Mouse (Mus musculus): ENCODE results near the gene Zfp28.
"Not testable (repeated sequence)": the region's sequence is repeated elsewhere in the genome, so short reads cannot be mapped to it uniquely, and the experiment has no call there.

The Zfp28 gene

GRCm38 (mm10) chr7:6383044-6383455 lies at the start of gene Zfp28:
Gene Zfp28 (plus strand): TSS chr7:6383295.
- peak; percentile 91 to 94 for DNase-seq (ENCODE audit: low spot score in 2 of 2)

- peak in 1 of 2 experiments; percentile 5 for DNase-seq (ENCODE audit: low spot score in 2 of 2)
Measured at GRCm38 (mm10) chr7:6339865-6340264, 43.2 kb upstream of the Zfp28 start.

- DNase-seq (ENCODE audit: low spot score in 2 of 2): no peak
Measured at GRCm38 (mm10) chr7:6343501-6344071, 39.5 kb upstream of the Zfp28 start, which contains the start of gene Gm3854. Gene Gm3854 (plus strand): TSS chr7:6343759.

- no peak for DNase-seq (ENCODE audit: low spot score in 2 of 2)
Measured at GRCm38 (mm10) chr7:6344124-6344523, 39.0 kb upstream of the Zfp28 start.

- no peak for DNase-seq (ENCODE audit: low spot score in 2 of 2)
Measured at GRCm38 (mm10) chr7:6358121-6358520, 25.0 kb upstream of the Zfp28 start.

GRCm38 (mm10) chr7:6358937-6359590 lies 24.0 kb upstream of the Zfp28 start:
- DNase-seq (ENCODE audit: low spot score in 2 of 2): no peak

GRCm38 (mm10) chr7:6360477-6361060 lies 22.5 kb upstream of the Zfp28 start:
- DNase-seq (ENCODE audit: low spot score in 2 of 2): no peak

GRCm38 (mm10) chr7:6361756-6362155 lies 21.3 kb upstream of the Zfp28 start:
- no peak for DNase-seq (ENCODE audit: low spot score in 2 of 2)

- peak; percentile 96 to 97 for DNase-seq (ENCODE audit: low spot score in 2 of 2)
Measured at GRCm38 (mm10) chr7:6362268-6363046, 20.6 kb upstream of the Zfp28 start.

- peak; percentile 78 to 86 for DNase-seq (ENCODE audit: low spot score in 2 of 2)
Measured at GRCm38 (mm10) chr7:6363047-6363488, 20.0 kb upstream of the Zfp28 start, which contains the start of gene Zfp78. Gene Zfp78 (plus strand): TSS chr7:6363280.

- DNase-seq (ENCODE audit: low spot score in 2 of 2): no peak
Measured at GRCm38 (mm10) chr7:6364761-6365160, 18.3 kb upstream of the Zfp28 start.

GRCm38 (mm10) chr7:6367185-6367584 lies 15.9 kb upstream of the Zfp28 start:
- DNase-seq (ENCODE audit: low spot score in 2 of 2): no peak

GRCm38 (mm10) chr7:6368146-6368545 lies 14.9 kb upstream of the Zfp28 start:
- DNase-seq (ENCODE audit: low spot score in 2 of 2): not testable (repeated sequence)

GRCm38 (mm10) chr7:6369460-6369859 lies 13.6 kb upstream of the Zfp28 start:
- no peak for DNase-seq (ENCODE audit: low spot score in 2 of 2)

- no peak for DNase-seq (ENCODE audit: low spot score in 2 of 2)
Measured at GRCm38 (mm10) chr7:6372993-6373392, 10.1 kb upstream of the Zfp28 start.

- no peak for DNase-seq (ENCODE audit: low spot score in 2 of 2)
Measured at GRCm38 (mm10) chr7:6378441-6378840, 4.7 kb upstream of the Zfp28 start.

GRCm38 (mm10) chr7:6381431-6381830 lies 1.7 kb upstream of the Zfp28 start:
- DNase-seq (ENCODE audit: low spot score in 2 of 2): no peak

- no peak for DNase-seq (ENCODE audit: low spot score in 2 of 2)
Measured at GRCm38 (mm10) chr7:6384011-6384410, 916 bp downstream of the Zfp28 start.

- DNase-seq (ENCODE audit: low spot score in 2 of 2): no peak
Measured at GRCm38 (mm10) chr7:6386995-6387394, 3.9 kb downstream of the Zfp28 start.

GRCm38 (mm10) chr7:6388971-6389370 lies 5.9 kb downstream of the Zfp28 start:
- DNase-seq (ENCODE audit: low spot score in 2 of 2): no peak

- no peak for DNase-seq (ENCODE audit: low spot score in 2 of 2)
Measured at GRCm38 (mm10) chr7:6389449-6389848, 6.4 kb downstream of the Zfp28 start.

All from spleen, postnatal 4 days (tissue).